Mouse (Mus musculus) hindbrain, postnatal 0 days (tissue): ENCODE data around the gene AI182371. TPM values are rescaled to one million over a fixed set of nuclear protein-coding genes. Genes with fewer than 3 reads are reported as not detected.

Experiments
- ATAC-seq: fragments of 200-750 bp; cut with Nextera tagmentation; 2 replicates; pipeline ENCODE4 v1.8.0; 2017; ENCODE audit warnings: mild to moderate bottlenecking, moderate TSS enrichment, moderate library complexity
- DNase-seq: peaks from one replicate; pipeline ENCODE4 v3.0.0-alpha.2; 2015; ENCODE audit warnings: low spot score
- H3K27ac ChIP-seq: fragments of 300-500 bp; sonication (generic); 2 replicates; pipeline ENCODE4 v1.5.1; 2014; ENCODE audit warnings: mild to moderate bottlenecking
- H3K27me3 ChIP-seq: fragments of 300-500 bp; sonication (generic); 2 replicates; pipeline ENCODE4 v1.6.1; 2014; ENCODE audit warnings: low read length, mixed read lengths; ENCODE audit not compliant: insufficient read depth
- H3K36me3 ChIP-seq: fragments of 300-500 bp; sonication (generic); 2 replicates; pipeline ENCODE4 v1.6.1; 2014; ENCODE audit warnings: low read length, mixed read lengths; ENCODE audit not compliant: insufficient read depth
- H3K4me1 ChIP-seq: fragments of 300-500 bp; sonication (generic); 2 replicates; pipeline ENCODE4 v1.6.1; 2014; ENCODE audit warnings: antibody characterized with exemption, low read length, mixed read lengths; ENCODE audit not compliant: insufficient read depth
- H3K4me2 ChIP-seq: fragments of 300-500 bp; sonication (generic); 2 replicates; pipeline ENCODE4 v1.6.1; 2014; ENCODE audit warnings: low read depth, mild to moderate bottlenecking, low read length, moderate library complexity, mixed read lengths
- H3K4me3 ChIP-seq: fragments of 300-500 bp; sonication (generic); 2 replicates; pipeline ENCODE4 v1.5.1; 2014; ENCODE audit warnings: low read length
- H3K9ac ChIP-seq: fragments of 300-500 bp; sonication (generic); replicated peaks from 2 replicates; pipeline ENCODE4 v1.6.1; 2014; ENCODE audit warnings: mild to moderate bottlenecking, low read length, moderate library complexity, mixed read lengths
- H3K9me3 ChIP-seq: fragments of 300-500 bp; sonication (generic); 2 replicates; pipeline ENCODE4 v1.6.1; 2016; ENCODE audit warnings: low read length, mixed read lengths
- CTCF ChIP-seq: IDR thresholded peaks from 2 replicates; pipeline ENCODE4 v1.5.1; 2016; ENCODE audit warnings: antibody characterized with exemption, control low read depth, low read depth
- WGBS: fragments of 180-500 bp; shearing (Covaris S2); extraction: QIAGEN DNeasy Blood & Tissue Kit; methylation state at CpG from one replicate; pipeline ENCODE4 v1.1.7; 2014; 5-methylcytosine and 5-hydroxymethylcytosine counted together
- polyA plus RNA-seq: library from polyadenylated mRNA; unstranded; fragments of >200 nt; fragmentation: Nextera tagmentation; extraction: Ambion mirVana; gene quantifications from 2 replicates; pipeline ENCODE4 v1.2.1, GENCODE M21; 2015
- total RNA-seq: library from RNA; depleted of rRNA; stranded (reverse); fragments of >200 nt; gene quantifications from 2 replicates; pipeline ENCODE4 v1.2.3, GENCODE M21; 2014; rRNA removed

AI182371 gene
- total RNA-seq: 0.29 TPM in 1 of 2 replicates, not detected in the other
- 0.30 and 0.48 TPM in 2 replicates for polyA plus RNA-seq

- no peak within 1 kb of the TSS for H3K4me3 ChIP-seq
- no peaks in the 10 kb centered on the region for H3K9me3 ChIP-seq
- no peak within 1 kb of the TSS for H3K9ac ChIP-seq
- H3K27ac ChIP-seq: no peak within 1 kb of the TSS
- 91% methylated on average over 3 of the region's 3 CpGs for WGBS
- no peaks in the 10 kb centered on the region for H3K36me3 ChIP-seq
- DNase-seq (no peak), ATAC-seq (no peak)
- H3K4me2 ChIP-seq: no peak within 1 kb of the TSS
- no peaks in the 10 kb centered on the region for H3K4me1 ChIP-seq
- no peak for TF ChIP-seq CTCF
- no peaks in the 10 kb centered on the region for H3K27me3 ChIP-seq
Measured at GRCm38 (mm10) chr2:35101443-35101842, at the start of gene AI182371. Gene AI182371, minus strand, starts transcription at chr2:35101543.

- peaks cover 76% of the 10 kb centered on the region for H3K36me3 ChIP-seq
- no peak overlapping the region for H3K9ac ChIP-seq
- no peak overlapping the region for H3K4me2 ChIP-seq
- no peaks in the 10 kb centered on the region for H3K27me3 ChIP-seq
- ATAC-seq (no peak), DNase-seq (no peak)
- no peaks in the 10 kb centered on the region for H3K4me1 ChIP-seq
- H3K27ac ChIP-seq: no peak overlapping the region
- H3K9me3 ChIP-seq: no peaks in the 10 kb centered on the region
- no peak for TF ChIP-seq CTCF
- WGBS: 94% methylated on average over 10 of the region's 10 CpGs
- no peak overlapping the region for H3K4me3 ChIP-seq
Measured at GRCm38 (mm10) chr2:35148806-35149205, 47.5 kb upstream of the AI182371 start.

- no peaks in the 10 kb centered on the region for H3K27me3 ChIP-seq
- H3K4me3 ChIP-seq: no peak overlapping the region
- no peaks in the 10 kb centered on the region for H3K4me1 ChIP-seq
- no peak overlapping the region for H3K4me2 ChIP-seq
- H3K36me3 ChIP-seq: peaks cover 71% of the 10 kb centered on the region
- H3K9ac ChIP-seq: no peak overlapping the region
- no peak overlapping the region for H3K27ac ChIP-seq
- DNase-seq (no peak), ATAC-seq (no peak)
- no peaks in the 10 kb centered on the region for H3K9me3 ChIP-seq
- 91% methylated on average over 3 of the region's 3 CpGs for WGBS
- TF ChIP-seq CTCF: no peak
Measured at GRCm38 (mm10) chr2:35141673-35142072, 40.3 kb upstream of the AI182371 start.

- WGBS: 92% methylated on average over 1 of the region's 1 CpGs
- Histone ChIP-seq H3K27me3 (no peaks in the 10 kb centered on the region), H3K27ac (no peak overlapping the region), H3K4me2 (no peak overlapping the region), H3K9ac (no peak overlapping the region), H3K4me3 (no peak overlapping the region), H3K36me3 (peaks cover 52% of the 10 kb centered on the region), H3K4me1 (no peaks in the 10 kb centered on the region), H3K9me3 (no peaks in the 10 kb centered on the region)
- no peak for TF ChIP-seq CTCF
- DNase-seq (no peak), ATAC-seq (no peak)
Measured at GRCm38 (mm10) chr2:35138576-35138975, 37.2 kb upstream of the AI182371 start.

- H3K9me3 ChIP-seq: no peaks in the 10 kb centered on the region
- no peak overlapping the region for H3K9ac ChIP-seq
- H3K4me1 ChIP-seq: no peaks in the 10 kb centered on the region
- H3K4me3 ChIP-seq: no peak overlapping the region
- ATAC-seq (no peak), DNase-seq (no peak)
- H3K36me3 ChIP-seq: peaks cover 24% of the 10 kb centered on the region
- no peak for TF ChIP-seq CTCF
- no peaks in the 10 kb centered on the region for H3K27me3 ChIP-seq
- H3K27ac ChIP-seq: no peak overlapping the region
- 57% methylated on average over 5 of the region's 5 CpGs for WGBS
- no peak overlapping the region for H3K4me2 ChIP-seq
Measured at GRCm38 (mm10) chr2:35133891-35134290, 32.5 kb upstream of the AI182371 start.

GRCm38 (mm10) chr2:35132662-35133055 lies 31.3 kb upstream of the AI182371 start:
- Histone ChIP-seq H3K4me1 (no peaks in the 10 kb centered on the region), H3K9ac (peak overlapping the region; percentile 38; the same call in 1 of the 2 replicates), H3K27ac (no peak overlapping the region), H3K9me3 (no peaks in the 10 kb centered on the region), H3K4me3 (peak overlapping the region; percentile 42), H3K4me2 (peak overlapping the region; percentile 60), H3K27me3 (no peaks in the 10 kb centered on the region), H3K36me3 (peaks cover 13% of the 10 kb centered on the region)
- 8% methylated on average over 5 of the region's 5 CpGs for WGBS
- ATAC-seq: no peak
- TF ChIP-seq CTCF: no peak
- DNase-seq: no peak

- H3K4me2 ChIP-seq: peak overlapping the region; percentile 60
- no peak overlapping the region; the same call in 1 of the 2 replicates for H3K27ac ChIP-seq
- under 1% methylated on average over 21 of the region's 21 CpGs for WGBS
- H3K9ac ChIP-seq: peak overlapping the region; percentile 38; the same call in 1 of the 2 replicates
- TF ChIP-seq CTCF: peak; percentile 48; the same call in 1 of the 2 replicates
- peaks cover 8% of the 10 kb centered on the region; the same call in 1 of the 2 replicates for H3K36me3 ChIP-seq
- H3K4me3 ChIP-seq: peak overlapping the region; percentile 42
- peak; percentile 95 for DNase-seq
- no peaks in the 10 kb centered on the region for H3K27me3 ChIP-seq
- peak; percentile 99 for ATAC-seq
- H3K9me3 ChIP-seq: no peaks in the 10 kb centered on the region
- H3K4me1 ChIP-seq: no peaks in the 10 kb centered on the region
Measured at GRCm38 (mm10) chr2:35131991-35132661, 30.8 kb upstream of the AI182371 start.
